Mouse (Mus musculus) granulocyte monocyte progenitor cell, adult 5-6 weeks (primary cell): ENCODE results near the gene Wwox. TPM values are rescaled to one million over a fixed set of nuclear protein-coding genes. Genes with fewer than 3 reads are reported as not detected.

Experiments
- ATAC-seq: replicated peaks from 2 replicates; pipeline ENCODE4 v1.8.0; 2016; ENCODE audit warnings: mild to moderate bottlenecking, moderate TSS enrichment, inconsistent platforms; ENCODE audit not compliant: poor library complexity, severe bottlenecking
- total RNA-seq, 2 experiments: library from RNA; stranded (forward) in 1 of 2; stranded (reverse) in 1 of 2; fragments of 200-712, 200-1000 nt in 1 of 2; fragments of >200 nt in 1 of 2; fragmentation: Nextera tagmentation in 1 of 2; gene quantifications; 2 replicates each; pipeline ENCODE4 v1.2.3; 2014 to 2017

The Wwox gene
- total RNA-seq, 2 experiments from 2014 or later, result 13.6 to 25.5 TPM

DNA sequence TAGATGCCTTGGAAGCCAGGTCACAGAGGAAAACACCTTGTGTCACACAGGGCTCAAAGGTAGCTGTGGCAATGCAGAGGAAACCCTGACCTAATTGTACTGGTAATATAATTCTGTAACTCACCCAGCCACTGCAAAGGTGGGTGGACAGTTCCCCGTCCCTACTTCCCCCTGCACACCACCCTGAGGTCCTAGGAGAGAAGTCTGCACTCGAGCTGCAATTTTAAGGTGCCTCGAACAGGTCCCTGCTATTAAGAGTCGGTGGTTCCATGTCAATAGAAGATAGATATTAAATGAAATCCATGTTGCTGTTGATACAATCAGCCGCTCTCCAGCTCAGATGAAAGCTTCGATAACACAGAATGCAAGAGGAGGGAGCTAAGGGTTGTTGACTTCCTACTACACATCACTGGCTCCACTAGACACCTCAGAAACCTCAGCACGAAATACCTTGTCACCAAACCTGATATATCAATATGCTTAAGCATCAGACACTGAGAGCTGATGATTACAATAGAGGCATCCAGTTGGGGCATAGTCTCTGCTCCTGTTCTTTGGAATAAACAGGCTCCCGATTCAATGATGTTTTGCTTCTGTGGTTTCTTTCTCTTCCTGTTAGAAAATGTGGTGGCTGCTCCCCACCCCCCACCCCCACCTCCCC lies 441.1 kb downstream of the Wwox start:
- ATAC-seq, result peak; percentile 64

DNA sequence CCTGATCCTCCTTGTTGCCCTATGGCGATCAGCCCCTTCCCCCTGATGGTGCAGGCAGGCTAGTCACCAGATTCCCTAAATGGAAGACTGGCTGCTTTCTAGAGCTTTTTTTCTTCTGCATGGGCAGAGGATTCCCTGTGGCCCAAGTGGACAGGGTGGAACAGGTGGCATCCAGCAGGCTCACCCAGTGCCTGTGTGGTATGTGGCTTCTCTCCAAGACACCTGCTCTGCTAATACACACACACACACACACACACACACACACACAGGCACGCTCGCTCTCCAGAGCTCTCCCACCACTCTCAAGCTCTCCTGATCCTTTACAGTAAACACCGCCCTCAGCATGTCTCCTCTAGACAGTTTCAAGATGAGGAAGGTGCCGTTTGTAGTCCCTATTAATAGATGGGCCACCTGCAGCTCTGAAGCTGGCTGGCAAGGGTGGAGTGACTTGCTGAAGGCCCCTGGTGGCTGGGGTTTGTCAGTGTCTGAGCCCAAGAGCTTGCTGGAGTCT lies 442.5 kb downstream of the Wwox start:
- peak; percentile 43 for ATAC-seq

DNA sequence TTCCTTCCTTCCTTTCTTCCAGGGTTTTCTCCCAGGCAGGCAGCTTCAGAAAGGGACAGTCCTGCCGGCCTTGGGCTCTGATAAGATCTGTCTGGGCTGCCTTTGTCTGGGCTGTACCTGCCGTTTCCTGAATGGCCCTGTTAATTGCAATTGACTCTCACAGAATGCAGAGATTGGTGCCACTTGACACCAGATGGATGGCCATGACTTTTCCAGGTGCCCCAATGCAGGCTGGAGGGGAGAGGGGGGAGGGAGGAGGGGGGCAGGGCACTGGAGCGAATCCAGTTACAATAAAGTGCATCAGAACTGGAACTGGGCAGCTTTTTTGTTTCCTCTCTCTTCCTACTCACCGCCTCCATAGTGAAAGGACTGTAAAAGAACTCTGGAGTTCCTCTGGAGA lies 443.0 kb downstream of the Wwox start:
- no peak for ATAC-seq

DNA sequence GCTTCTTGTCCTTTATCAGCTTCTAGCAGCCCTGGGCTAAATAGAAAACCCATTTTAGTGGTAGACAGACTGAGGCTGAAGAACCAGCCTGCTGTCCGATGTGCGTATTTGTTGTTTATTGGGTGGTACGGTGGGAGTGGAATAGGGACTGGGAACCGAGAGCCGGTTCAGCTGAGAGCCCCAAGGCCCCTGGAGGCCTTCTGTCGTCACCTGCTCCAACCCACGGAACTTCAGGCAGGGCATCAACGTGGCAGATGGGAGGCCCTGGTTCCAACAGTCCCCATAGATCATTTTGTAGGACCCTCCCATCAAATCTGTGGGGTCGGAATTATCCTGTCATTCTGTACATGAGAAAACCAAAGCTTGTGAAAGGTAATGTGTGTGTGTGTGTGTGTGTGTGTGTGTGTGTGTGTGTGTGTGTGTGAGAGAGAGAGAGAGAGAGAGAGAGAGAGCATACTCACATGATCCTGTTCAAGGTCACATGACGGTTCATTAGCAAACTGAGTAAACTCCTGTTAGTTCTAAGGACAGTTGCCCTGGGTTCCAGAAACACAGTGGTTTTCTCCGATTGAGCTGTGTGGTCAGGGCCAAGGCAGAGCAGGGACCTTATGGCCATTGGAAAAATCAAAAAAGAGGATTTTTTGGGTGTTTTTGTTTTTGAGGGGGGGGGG lies 443.6 kb downstream of the Wwox start:
- no peak for ATAC-seq

DNA sequence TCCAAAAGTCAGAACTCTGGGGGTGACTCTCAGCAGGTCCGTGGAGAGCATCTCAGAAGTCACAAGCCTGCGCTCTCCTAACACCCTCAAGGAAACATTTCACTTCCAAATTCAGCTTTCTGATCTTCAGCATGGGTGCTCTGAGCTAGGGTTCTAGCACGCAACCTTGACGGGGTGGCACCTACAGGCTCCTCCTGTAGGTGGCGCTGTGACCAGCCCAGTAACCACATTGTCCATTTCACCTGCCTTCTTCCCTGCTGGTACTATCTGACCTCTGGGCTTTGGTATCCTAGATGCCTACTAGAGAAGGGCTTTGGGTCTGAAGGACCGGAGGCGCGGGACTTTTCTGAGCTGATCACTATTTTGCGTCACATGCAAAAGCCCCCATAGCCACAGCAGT lies 444.5 kb downstream of the Wwox start:
- no peak for ATAC-seq

DNA sequence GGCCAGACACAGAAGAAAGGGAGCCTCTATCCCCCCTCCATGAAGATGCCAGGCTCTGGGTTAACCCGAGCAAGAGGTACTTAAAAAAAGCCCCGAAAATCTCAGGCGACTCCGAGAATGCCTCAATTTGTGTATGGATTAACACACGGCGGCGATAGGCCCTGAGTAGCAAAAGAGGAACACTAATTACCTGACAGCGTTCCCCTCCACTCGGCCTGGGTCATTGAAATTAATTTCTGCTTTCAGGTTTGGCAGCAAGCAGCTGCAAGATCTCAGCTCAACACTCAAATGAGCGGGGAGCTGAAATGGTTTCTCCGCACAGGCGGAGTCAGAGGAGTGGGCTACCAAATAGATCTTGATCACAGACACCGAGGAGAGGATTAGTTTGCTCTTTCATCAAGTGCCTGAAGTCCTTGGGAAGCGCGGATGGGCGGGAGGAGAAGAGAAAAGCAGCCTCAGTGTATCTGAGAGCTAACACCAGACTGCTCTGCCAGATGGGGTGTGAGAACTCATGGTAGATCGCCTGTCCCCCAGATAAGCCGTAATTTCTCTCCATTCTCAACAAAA lies 445.7 kb downstream of the Wwox start:
- ATAC-seq, result no peak

DNA sequence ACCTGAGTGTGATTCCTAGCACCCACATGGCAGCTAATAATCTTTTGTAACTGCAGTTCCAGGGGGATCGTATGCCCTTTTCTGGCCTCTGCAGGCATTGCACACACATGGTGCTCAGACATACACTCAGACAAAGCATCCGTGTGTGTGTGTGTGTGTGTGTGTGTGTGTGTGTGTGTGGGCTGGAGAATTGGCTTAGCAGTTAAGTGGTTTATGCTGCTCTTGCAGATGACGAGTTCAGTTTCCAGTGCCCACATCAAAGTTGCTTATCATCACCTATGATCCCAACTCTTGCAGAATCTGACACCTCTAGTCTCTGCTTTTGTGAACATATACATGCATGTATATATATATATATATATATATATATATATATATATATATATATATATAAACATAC lies 448.9 kb downstream of the Wwox start:
- no peak for ATAC-seq

DNA sequence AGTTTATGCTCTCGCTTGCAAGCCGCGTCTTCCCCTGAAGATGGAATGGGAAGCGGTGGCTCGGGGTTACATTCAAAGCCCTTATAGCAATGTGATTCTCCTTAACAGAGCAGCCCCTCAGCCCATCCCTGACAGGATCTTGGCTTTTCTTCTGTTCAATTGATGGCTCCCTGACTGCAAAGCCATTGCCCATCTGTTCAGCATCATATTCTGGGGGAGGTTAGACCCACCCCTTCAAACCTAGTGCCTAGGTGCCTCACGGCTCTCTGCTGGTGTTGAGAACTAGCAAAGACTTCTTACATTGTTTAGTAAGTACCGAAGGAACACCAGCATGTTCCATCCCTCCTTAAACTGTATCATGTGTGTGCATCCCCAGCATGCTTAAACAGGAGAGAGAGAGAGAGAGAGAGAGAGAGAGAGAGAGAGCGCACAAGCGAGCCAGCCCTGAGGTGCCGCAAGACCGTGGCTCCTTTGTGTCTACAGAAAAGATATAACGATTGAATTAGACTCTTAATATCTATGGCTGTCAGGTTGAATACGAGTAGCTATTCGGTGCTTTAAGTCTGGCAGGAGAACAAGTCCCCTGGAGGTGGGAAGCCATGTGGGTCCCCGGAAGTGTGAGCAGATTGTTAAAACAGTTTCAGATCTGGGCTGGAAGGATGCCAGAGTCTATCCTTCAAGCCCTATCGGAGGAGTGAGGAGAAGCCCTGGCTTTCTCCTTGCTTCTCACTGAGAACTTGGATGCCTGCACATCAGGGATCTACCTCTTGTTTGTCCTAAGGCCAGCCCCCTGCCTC lies 450.3 kb downstream of the Wwox start:
- ATAC-seq, result no peak

DNA sequence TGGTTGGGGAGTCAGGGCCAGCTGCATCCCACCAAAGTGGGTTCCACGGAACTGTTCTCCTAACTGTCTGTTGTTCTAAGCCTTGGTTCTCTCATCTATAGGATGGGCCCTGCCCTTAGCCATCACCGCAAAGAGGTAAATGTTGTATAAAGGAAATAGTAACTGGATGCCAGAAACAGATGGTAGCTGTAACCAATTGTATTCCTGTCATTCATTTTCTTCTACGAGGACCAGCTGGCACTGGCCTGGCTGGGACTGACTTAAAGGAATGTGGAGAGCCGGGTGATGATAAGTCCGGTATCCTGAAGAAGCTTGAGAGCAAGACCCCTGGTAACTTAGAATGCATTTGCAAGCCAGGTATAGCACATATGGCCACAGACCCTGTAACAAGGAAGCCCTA lies 451.0 kb downstream of the Wwox start:
- no peak for ATAC-seq

DNA sequence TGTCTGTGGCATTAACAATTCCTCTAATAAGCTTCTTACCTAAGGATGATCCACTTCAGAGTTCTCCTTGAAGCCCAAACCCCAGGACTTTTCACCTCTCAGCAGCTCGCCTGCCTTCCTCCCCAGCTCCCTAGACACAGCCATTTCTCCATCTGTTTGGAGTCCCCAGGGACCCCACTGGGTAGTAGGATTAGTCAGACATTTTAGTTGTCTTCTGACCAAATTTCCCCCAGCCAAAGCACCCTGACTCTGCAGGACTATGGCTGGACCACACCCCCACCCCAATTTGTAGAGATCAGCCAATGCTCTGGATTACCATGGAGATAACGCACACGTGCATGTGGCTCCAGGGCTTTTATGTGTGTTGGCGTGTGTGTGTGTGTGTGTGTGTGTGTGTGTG lies 451.8 kb downstream of the Wwox start:
- ATAC-seq, result no peak

DNA sequence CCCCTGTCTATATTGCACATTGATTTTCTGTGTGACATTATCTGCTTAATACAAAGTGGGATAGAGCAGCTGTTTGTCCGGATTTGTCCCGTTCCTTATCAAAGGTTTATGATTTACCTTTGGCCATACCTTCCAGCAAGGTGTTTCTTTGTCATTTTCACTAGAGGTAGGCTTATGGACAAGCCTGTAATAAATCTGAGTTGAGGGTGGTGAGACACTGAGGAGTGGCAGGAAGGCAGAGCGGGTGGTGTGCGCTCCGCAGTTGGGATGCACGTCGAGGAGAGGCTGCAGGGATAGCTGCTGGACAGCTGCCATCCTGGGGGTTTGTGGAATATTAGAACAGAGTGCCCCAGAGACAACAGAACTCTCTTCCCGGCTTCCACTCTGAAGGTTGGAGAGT lies 458.0 kb downstream of the Wwox start:
- ATAC-seq, result no peak

DNA sequence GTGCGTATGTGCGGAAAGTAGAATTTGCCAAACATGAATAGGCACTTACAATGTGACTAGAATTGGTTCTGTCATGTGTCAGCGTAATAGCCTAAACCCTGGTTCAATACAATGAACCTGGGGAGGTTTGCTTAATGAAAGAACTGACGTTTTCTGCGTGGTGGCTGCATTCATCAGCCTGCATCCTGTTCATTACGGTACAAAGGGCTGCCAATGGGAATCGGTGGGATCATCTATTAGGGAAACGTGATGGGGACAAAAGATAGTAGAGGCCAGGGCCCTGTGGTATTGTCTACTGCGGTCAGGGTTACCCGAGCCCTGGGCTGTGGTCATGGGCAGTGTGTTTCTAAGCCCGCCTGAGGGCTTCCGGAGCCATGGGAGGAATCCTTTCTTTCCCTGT lies 459.7 kb downstream of the Wwox start:
- ATAC-seq, result no peak

DNA sequence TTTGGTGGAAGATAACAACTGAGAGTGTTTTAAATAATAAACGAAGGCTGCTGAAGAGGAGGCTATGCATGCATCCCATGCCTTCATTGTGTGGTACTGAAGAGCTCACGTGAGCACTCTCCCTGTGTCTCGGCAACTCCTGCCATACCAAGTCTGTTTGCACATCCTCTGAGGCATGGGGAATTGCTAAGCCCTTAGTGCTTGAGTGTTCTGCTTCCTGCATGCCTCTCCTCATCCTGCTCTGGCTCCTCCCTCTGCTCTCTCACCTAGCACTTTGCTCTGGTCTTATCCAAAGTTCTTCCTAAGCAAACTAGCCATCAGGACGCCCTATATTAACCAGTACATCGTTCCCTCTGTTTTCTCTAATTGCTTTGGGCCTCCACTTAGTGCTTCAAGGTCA lies 463.1 kb downstream of the Wwox start:
- no peak for ATAC-seq

DNA sequence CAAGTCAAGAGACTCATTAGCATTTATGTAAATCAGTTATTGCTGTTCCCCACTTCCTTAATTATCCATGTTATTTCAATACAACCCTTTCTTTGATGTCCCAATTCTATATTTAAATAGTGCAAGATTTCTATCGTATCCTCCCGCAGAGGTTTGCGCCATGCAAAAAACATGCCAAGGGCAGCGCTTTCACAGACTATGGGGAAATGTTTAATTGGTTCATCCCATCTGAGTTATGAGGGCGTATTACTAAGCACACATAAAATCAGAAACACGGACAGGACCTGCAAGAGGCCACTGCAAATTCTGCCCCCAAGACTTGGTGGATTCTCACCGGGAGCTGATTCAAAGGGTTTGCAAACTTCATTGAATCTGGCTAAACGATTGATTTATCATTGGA lies 468.6 kb downstream of the Wwox start:
- peak; percentile 78 for ATAC-seq

DNA sequence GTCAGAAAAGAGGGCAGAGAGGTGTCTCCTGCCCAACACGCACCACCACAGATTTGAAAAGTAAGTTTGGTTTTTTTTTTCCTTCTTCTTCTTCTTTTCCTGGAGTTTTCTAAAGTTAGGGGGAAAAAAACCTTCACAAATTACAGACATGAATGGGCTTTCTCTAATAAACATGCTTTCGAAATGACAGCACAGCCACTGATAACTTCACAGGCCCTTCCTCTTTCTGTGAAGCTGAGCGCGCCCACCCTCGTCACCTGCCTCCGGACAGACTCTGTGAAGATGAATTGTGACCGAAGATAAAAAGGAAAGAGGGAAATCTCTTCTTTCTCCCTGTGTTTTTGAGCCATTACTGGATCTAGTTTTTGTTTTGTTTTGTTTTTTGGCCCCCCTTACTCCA lies 469.1 kb downstream of the Wwox start:
- ATAC-seq, result no peak

DNA sequence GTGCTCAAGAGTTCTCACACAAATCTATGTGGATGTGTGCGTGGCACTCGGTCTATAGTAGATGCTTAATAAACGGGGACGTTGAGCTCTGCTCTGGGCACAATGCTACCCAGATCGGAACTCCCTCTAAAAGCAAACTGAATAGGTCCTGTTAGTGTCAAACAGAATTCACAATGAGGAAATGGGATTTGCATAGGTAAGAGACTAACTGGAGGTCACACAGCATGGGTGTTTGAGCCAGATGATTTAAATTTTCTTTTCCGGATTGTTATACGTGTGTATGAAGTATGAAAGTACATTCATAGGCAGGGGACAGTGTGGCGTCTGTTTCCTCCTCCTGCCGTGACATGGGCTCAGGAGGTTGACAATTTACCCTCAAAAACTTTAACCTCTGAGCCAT lies 469.7 kb downstream of the Wwox start:
- ATAC-seq, result no peak

DNA sequence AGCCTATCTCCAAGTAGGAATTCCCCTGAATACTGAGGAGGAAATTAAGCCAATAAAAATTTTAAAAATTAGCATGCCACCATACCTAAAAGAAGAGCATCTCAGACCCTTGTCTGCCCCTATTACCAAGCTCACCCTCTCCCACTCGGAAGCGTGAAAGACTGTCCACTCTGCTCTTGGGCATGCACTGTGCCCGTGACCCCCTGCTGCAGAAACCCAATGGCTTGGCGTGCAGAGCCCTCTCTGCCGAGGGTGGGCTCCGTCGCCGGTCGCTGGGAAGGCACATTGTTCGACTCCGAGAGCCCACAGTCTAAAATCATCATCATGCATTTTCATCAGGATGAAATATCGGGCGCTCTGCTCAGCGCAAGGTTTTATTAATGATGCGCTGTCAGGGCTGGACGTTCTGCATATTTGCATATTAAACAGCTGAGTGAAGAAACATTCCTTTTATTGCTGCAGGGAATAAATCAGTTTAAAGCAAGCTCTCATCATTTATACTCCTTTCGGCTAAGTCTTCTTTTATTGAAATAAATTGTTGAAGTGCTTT lies 471.7 kb downstream of the Wwox start:
- ATAC-seq, result no peak

DNA sequence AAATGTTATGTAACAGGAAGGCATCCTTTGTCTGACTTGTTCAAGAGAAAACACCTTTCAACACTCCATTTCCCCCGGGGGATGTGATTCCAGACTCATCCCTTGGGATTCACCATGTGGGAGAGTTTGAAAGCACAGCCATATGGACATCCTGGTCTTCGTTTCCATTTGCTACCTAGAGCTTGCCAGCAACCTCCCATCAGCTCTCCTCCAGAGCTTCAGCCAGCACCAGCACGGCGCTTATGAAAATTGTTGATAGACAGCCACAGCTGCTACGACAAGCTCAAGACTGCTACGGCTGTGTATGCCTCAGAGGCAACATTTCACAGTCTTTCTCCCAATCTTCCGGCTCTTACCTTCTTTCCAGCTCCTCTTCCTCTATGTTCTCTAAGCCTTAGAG lies 484.2 kb downstream of the Wwox start:
- ATAC-seq, result no peak

DNA sequence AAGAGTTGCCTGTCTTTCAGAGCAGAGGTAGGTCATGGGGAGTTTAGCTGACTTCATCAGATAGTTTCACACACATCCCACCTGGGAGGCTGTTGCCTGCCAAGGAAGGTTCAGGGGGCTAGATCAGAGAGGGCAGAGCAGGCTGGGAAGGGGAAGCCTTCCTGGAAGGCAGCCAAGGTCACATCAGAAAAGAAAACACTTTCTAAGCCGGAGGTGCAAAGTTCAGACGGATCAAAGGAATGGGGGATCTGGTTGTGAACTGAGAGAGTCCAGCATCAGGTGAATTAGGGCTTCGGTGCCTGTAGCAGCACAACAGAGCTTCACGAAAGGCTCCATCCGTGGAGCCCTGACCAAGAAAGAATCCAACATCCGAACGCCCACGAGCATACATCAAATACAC lies 488.0 kb downstream of the Wwox start:
- ATAC-seq, result no peak

DNA sequence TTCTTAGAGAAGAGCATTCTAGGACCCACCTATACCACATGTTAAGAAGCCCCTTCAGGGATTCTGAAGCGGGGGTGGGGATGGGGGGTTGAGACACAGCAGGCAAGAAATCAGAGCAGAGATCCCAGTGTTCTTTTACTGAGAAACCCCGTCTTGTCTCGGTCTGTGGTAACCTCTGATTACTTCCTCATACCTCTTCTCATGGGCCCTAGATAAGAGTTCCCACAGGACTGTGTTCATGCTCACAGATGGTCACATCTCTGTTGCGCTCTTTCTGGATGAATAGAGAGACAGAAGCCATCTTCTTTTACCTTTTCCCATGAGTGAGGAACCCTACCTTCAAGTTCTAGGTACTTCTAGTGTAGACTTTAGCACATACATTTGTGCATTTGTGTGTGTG lies 488.5 kb downstream of the Wwox start:
- ATAC-seq, result no peak; the same call in 1 of the 2 replicates

DNA sequence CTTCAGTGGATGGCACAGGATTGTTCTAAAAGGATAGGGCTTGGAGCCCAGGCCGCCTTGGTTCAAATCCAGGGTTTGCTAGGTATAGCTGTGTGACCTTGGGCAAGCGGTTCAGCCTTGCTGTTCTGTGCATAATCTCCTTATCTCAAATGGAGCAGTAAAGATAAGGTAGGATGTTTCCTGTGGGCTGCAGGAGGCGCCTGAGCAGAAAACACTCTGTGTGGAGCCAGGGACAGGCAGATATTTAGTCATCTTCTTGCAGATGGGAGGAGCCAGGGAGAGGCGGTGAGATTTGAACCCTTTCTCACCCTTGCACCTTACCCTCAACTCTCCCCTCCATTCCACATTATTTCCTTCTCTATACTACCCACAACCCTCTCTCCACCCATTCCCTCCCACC lies 490.1 kb downstream of the Wwox start:
- ATAC-seq, result no peak
